Mouse (Mus musculus): ENCODE data around the gene Tmem115. TPM values are rescaled to one million over a fixed set of nuclear protein-coding genes. Genes with fewer than 3 reads are reported as not detected.
A peak's percentile ranks its signal among the peaks of the same experiment; 100 is the strongest.

Gene Tmem115
- 43.4 and 44.4 TPM in 2 replicates for polyA plus RNA-seq (2015; fragmentation: Nextera tagmentation; extraction: Ambion mirVana)

DNA sequence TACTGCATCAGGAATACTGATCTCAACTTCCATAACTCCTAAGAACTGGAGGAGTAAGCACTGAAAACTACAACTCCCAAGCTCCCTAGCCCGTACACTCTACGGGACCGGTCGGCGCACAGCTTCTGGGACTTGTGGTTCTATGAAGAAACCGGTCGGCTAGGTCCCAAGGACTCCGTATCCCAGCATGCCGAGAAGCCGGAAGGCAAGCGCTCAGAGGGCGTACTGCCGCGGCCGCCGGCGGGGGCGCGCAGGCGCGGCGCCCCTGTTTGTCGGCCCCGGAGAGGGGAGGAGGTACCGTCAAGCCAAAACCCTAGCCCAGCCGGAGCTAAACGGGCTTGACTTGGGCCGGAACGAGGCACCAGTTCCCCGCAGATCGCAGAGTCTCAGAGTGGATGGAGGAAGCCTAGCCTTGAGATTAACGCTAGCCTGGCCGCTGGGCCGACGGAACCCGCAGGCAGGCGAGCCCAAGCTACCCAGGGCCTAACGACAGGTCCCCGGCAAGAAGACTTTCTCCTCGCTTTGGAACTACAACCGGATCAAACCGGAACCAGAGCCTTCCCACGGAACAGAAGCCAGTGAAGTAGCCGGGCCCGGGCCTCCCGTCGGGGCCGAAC lies at the start of gene Tmem115:
TSS of gene Tmem115 (plus strand) at position 155 of the 617 bp plus-strand sequence.
- Histone ChIP-seq H3K9ac (peak within 1 kb of the TSS; percentile 91), H3K4me3 (peak within 1 kb of the TSS; percentile 86), H3K4me2 (peak within 1 kb of the TSS; percentile 100), H3K36me3 (peaks cover 22% of the 10 kb centered on the region), H3K27ac (replicated peaks) (peak within 1 kb of the TSS; percentile 77), H3K9me3 (no peaks in the 10 kb centered on the region), H3K27me3 (no peaks in the 10 kb centered on the region; the same call in 1 of the 2 replicates), H3K4me1 (replicated peaks) (peaks cover 35% of the 10 kb centered on the region)
- WGBS = under 1% methylated on average over 47 of the region's 48 CpGs
- peak; percentile 98 for ATAC-seq (ENCODE audit: low read depth)

DNA sequence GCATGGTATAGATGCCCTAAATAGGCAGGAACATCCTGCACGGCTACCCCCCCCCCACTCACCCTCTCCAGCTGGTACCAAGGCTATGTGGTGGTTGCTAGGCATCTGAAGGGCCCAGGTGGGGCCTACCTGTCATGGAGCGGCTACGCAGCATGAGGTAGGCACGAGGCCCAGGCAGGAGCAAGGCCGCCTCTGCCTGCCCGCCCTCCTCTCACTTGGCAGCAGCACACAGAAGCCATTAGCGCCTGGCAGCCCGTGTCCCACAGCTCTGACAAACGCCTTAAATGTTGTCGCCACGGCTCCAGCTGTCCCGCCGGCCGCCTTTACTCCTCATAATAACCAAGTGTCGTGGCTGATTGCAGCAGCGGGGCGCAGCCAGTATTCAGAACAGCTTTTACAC lies 49.4 kb upstream of the Tmem115 start:
- Histone ChIP-seq H3K27ac (replicated peaks) (peak overlapping the region; percentile 93), H3K27me3 (no peaks in the 10 kb centered on the region), H3K4me2 (0 out of 2 replicates have a peak overlapping the region, but pooled peaks have one; percentile 4), H3K4me1 (replicated peaks) (peaks cover 80% of the 10 kb centered on the region), H3K9ac (peak overlapping the region; percentile 53), H3K36me3 (no peaks in the 10 kb centered on the region), H3K4me3 (no peak overlapping the region), H3K9me3 (no peaks in the 10 kb centered on the region)
- ATAC-seq (ENCODE audit: low read depth) = peak; percentile 62
- 31% methylated on average over 17 of the region's 17 CpGs for WGBS

DNA sequence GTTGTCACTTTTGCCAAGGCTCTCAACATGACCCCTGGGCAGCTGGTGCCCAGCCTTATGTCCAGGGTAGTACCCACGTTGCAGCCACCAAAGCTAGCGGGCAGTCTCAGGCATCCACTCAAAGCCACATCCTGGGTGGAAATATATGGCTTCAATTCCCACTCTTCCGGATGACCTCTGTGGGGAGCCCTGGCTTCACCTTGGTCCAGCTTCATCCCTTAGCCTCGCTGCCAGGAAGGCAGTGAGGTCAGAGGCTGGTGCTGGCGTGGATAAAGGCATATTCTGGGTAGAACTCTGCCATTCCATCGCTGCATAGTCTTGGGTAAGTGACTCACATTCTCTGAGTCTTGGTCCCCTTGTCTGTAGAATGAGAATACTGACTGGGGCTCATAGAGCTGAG lies 49.0 kb upstream of the Tmem115 start:
- H3K9ac ChIP-seq = peak overlapping the region; percentile 53
- H3K36me3 ChIP-seq = no peaks in the 10 kb centered on the region
- H3K27ac ChIP-seq (replicated peaks) = peak overlapping the region; percentile 93
- 0 out of 2 replicates have a peak overlapping the region, but pooled peaks have one; percentile 4 for H3K4me2 ChIP-seq
- H3K27me3 ChIP-seq = no peaks in the 10 kb centered on the region
- peaks cover 76% of the 10 kb centered on the region for H3K4me1 ChIP-seq (replicated peaks)
- peak; percentile 1; the same call in 1 of the 2 replicates for ATAC-seq (ENCODE audit: low read depth)
- no peak overlapping the region for H3K4me3 ChIP-seq
- no peaks in the 10 kb centered on the region for H3K9me3 ChIP-seq
- WGBS = 59% methylated on average over 6 of the region's 6 CpGs

DNA sequence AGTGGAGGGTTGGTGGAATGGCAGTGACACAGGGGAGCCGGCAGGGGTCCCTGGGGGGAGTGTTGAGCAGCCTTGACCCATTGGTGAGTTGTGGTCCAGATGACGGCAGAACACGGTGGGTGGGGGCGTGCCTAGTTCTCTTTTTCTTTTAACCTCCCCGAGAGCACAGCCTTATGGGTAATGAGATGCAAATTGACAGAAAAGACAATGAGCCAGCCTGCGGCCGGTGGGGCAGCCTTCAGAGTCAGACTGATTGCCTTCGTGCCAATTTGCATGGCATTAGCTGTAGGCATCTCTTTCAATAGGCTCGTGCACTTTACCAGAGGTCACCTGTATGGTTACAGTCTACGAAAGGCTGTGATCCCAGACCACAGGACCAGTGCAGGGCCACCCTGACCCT lies 47.7 kb upstream of the Tmem115 start:
- Histone ChIP-seq H3K4me1 (replicated peaks) (peaks cover 71% of the 10 kb centered on the region), H3K9ac (no peak overlapping the region), H3K36me3 (no peaks in the 10 kb centered on the region), H3K27ac (replicated peaks) (peak overlapping the region; percentile 93), H3K4me2 (no peak overlapping the region), H3K27me3 (no peaks in the 10 kb centered on the region), H3K9me3 (no peaks in the 10 kb centered on the region), H3K4me3 (no peak overlapping the region)
- WGBS = 20% methylated on average over 10 of the region's 10 CpGs
- ATAC-seq (ENCODE audit: low read depth) = peak; percentile 8; the same call in 1 of the 2 replicates

DNA sequence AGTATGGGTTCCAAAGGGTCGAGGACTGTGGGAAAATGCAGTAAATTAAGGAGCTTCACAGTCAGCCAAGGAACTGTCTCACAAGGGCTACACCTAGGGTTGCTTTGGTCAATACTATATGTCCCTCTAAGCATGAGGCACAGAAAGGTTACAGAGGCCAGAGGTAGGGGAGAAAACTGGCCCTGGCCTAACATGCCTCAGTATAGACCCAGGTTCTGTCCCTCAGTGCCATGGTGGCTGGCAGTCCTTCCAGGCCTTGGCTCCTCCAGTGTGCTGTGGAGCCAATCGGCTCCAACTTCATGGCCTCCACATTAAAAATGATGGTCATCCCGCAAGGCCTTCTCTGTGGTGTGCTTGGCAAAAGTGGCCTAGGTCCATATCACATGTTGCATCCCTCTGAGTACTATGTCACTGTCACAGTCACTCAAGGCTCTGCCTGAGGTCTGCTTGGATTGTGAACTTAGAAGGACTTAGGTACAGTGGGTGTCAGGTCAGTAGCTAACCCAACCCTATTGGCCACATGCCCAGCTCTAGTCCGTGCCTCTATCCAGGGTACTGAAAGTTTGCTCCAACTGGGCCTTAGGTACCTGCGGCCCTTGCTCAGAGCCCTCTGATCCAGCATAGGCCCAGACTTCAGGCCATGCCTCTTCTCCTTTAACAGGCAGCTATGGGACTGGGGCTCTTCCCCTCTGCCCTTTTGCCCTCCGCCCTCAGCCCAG lies 47.1 kb upstream of the Tmem115 start:
- Histone ChIP-seq H3K27ac (replicated peaks) (peak overlapping the region; percentile 93), H3K4me1 (replicated peaks) (peaks cover 70% of the 10 kb centered on the region), H3K9me3 (no peaks in the 10 kb centered on the region), H3K36me3 (no peaks in the 10 kb centered on the region), H3K9ac (no peak overlapping the region), H3K4me3 (no peak overlapping the region), H3K4me2 (no peak overlapping the region), H3K27me3 (no peaks in the 10 kb centered on the region)
- WGBS = 61% methylated on average over 6 of the region's 6 CpGs
- no peak for ATAC-seq (ENCODE audit: low read depth)

DNA sequence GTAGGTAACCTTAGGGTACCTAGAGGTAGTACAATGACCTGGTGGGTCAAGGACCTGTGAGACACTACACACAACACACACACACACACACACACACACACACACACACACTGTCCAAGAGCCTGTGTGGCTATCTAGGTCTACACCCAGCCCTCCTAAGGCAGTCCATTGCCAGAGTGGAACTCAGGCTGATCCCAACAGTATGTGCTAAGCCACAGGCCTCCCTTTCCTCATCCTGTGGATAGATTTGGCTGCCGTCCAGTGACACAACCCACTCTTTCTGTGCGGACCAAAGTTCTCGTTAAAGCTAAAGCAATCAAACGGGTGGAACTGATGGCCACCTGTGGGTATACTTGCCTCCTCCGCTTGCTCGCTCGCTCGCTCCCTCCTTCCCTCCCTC lies 43.6 kb upstream of the Tmem115 start:
- 45% methylated on average over 8 of the region's 8 CpGs for WGBS
- Histone ChIP-seq H3K4me3 (no peak overlapping the region), H3K36me3 (no peaks in the 10 kb centered on the region), H3K27me3 (no peaks in the 10 kb centered on the region), H3K9ac (no peak overlapping the region), H3K27ac (replicated peaks) (no peak overlapping the region), H3K4me1 (replicated peaks) (peaks cover 63% of the 10 kb centered on the region), H3K9me3 (no peaks in the 10 kb centered on the region), H3K4me2 (no peak overlapping the region)
- no peak for ATAC-seq (ENCODE audit: low read depth)

DNA sequence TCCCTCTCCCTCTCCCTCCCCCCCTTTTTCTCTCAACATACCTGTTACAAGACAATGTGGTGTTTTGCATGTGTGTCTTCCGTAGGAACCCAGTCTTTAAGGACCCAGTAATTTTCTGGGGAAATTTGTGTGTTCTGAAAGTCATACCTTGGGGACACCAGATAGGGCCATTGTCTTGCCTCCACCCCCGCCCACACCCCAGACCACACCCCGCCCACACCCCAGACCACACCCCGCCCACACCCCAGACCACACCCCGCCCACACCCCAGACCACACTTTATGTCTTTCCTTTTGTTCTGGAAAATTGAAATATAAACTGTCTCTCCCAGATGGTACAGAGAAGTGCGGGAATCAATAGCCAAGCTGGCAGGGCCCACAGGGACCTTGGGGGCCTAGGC lies 43.1 kb upstream of the Tmem115 start:
- no peaks in the 10 kb centered on the region for H3K9me3 ChIP-seq
- H3K4me2 ChIP-seq = no peak overlapping the region
- ATAC-seq (ENCODE audit: low read depth) = no peak
- H3K27ac ChIP-seq (replicated peaks) = no peak overlapping the region
- H3K4me3 ChIP-seq = no peak overlapping the region
- H3K9ac ChIP-seq = no peak overlapping the region
- 59% methylated on average over 6 of the region's 6 CpGs for WGBS
- H3K4me1 ChIP-seq (replicated peaks) = peaks cover 59% of the 10 kb centered on the region
- no peaks in the 10 kb centered on the region for H3K27me3 ChIP-seq
- H3K36me3 ChIP-seq = no peaks in the 10 kb centered on the region

DNA sequence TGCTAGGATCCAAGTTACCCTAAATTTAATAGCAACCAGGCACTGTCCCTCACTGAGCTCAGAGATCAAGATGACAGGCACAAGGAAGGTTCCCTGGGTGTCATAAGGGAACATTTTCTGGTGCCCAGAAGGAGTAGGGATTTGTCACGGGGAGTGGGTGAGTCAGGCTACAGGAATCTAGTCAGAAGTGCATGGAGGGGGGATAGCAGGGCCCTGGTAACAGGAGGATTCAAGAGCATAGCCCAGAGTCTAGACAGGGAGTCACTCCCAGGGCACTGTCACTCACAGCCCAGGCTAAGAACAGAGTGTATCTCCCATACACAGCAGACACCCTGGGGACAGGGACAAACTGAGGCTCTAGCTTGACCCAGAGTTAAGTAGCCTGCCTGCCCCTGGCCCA lies 40.2 kb upstream of the Tmem115 start:
- Histone ChIP-seq H3K4me1 (replicated peaks) (peaks cover 41% of the 10 kb centered on the region), H3K4me2 (no peak overlapping the region), H3K4me3 (no peak overlapping the region), H3K27ac (replicated peaks) (peak overlapping the region; percentile 62), H3K9ac (no peak overlapping the region), H3K36me3 (peaks cover 14% of the 10 kb centered on the region), H3K27me3 (no peaks in the 10 kb centered on the region), H3K9me3 (no peaks in the 10 kb centered on the region)
- 50% methylated on average over 1 of the region's 1 CpGs for WGBS
- ATAC-seq (ENCODE audit: low read depth) = no peak

DNA sequence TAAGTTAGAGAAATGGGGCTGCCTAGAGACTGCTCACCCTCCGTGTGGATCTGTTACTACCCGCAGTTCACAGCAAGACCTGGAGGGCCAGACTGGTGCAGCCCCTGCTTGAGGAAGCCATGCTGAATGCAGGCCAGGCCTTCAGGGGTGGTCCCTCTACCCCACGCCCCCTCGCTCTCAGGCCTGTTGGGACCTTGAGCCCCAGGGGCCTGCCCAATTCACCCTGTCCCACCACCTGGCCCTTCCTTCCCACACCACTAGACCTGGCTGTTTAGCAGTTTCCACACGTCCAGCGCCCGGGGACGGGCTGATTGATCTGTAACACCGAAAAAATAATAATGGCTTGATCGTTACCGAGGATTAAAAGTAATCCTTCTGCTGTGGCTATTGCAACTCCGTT lies 39.5 kb upstream of the Tmem115 start:
- WGBS = 67% methylated on average over 12 of the region's 12 CpGs

DNA sequence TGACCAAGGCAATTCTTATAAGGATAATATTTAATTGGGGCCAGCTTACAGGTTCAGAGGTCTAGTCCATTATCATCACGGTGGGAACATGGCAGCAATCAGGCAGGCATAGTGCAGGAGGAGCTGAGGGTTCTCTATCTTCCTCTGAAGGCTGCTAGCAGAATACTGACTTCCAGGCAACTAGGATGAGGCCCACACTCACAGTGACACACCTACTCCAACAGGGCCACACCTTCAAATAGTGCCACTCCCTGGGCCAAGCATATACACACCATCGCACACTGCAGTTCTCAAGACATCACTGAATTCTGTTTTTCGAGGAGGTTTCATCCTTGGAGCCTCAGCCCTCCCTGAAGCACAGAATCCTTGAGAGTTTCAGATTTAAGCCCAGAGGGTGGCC lies 37.4 kb upstream of the Tmem115 start:
- Histone ChIP-seq H3K36me3 (peaks cover 18% of the 10 kb centered on the region), H3K9ac (no peak overlapping the region), H3K4me3 (no peak overlapping the region), H3K4me2 (no peak overlapping the region), H3K9me3 (no peaks in the 10 kb centered on the region), H3K27me3 (no peaks in the 10 kb centered on the region), H3K27ac (replicated peaks) (no peak overlapping the region), H3K4me1 (replicated peaks) (peaks cover 37% of the 10 kb centered on the region)
- 96% methylated on average over 3 of the region's 3 CpGs for WGBS
- ATAC-seq (ENCODE audit: low read depth) = no peak

More for the DNA sequence above, 39.5 kb upstream of the Tmem115 start:
- Histone ChIP-seq H3K4me2 (no peak overlapping the region), H3K36me3 (peaks cover 14% of the 10 kb centered on the region), H3K9ac (no peak overlapping the region), H3K27ac (replicated peaks) (0 out of 2 replicates have a peak overlapping the region, but pooled peaks have one; percentile 62), H3K4me3 (no peak overlapping the region), H3K27me3 (no peaks in the 10 kb centered on the region), H3K9me3 (no peaks in the 10 kb centered on the region), H3K4me1 (replicated peaks) (peaks cover 41% of the 10 kb centered on the region)
- ATAC-seq (ENCODE audit: low read depth) = no peak

DNA sequence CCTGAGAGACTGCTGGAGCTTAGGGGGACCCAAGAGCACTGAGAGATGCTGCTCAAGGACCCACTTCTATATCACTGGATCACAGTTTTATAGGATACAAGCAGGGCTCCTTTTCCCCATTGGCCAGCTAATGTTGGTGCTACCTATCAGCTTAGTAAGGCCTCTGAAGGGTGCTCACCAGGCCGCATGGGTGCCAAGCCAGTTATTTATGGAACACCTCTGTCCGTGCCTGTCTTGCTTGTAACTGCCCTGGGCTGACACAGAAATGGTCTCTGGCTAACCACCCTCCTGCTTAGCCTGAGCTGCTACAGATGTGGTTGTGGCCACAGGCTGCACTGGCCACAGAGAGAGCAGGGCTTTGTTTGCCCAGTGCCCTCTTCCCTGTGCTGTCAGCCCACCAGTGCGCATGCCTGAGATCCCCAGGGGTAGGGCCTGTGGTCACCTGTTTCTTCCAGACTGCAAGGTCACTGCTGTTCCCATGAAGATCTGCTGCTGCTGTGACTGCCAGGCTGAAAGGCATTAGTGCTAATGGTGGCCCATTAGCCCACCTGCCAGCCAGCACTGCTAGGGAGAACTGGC lies 32.9 kb upstream of the Tmem115 start:
- Histone ChIP-seq H3K9ac (0 out of 2 replicates have a peak overlapping the region, but pooled peaks have one; percentile 31), H3K27me3 (no peaks in the 10 kb centered on the region), H3K36me3 (peaks cover 18% of the 10 kb centered on the region), H3K27ac (replicated peaks) (peak overlapping the region; percentile 56), H3K4me1 (replicated peaks) (peaks cover 46% of the 10 kb centered on the region), H3K4me3 (no peak overlapping the region), H3K9me3 (no peaks in the 10 kb centered on the region), H3K4me2 (no peak overlapping the region)
- WGBS = 75% methylated on average over 3 of the region's 3 CpGs
- no peak for ATAC-seq (ENCODE audit: low read depth)

DNA sequence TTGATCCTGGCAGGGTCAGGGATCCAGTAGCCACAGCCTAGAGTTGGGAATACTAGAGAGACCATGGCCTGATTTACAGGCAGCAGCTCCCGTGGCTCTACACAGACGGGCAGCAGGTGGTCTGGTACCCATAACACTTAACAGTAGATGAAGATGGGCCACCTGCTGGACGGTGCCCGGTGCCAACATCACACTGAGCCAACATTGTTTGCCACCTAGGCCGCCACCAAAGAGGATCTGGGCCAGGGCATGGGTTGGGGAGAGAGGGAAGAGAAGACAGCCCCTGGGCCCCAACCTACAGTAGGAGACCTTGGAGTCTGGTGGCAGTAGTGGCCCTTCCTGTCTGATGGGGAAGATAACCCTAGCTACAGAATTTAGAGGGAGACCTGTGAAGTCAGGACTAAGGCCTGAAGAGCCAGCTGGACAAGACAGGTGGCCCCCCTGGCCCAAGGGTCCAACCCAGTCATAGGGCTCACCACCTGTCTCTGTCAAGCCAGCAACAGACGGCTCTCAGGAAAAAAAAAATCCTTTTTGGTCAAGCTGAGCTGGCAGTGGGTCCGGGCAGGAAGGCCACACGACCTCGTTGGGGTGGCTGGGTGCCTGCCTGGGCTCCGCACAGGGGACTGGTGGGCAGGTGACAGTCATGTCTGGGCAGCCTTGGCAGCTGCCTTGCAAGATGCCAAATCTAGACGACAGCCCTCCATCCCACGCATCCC lies 31.5 kb upstream of the Tmem115 start:
- no peak overlapping the region for H3K4me2 ChIP-seq

More for the DNA sequence above, 31.5 kb upstream of the Tmem115 start:
- no peak overlapping the region for H3K9ac ChIP-seq
- ATAC-seq (ENCODE audit: low read depth) = no peak
- H3K36me3 ChIP-seq = peaks cover 17% of the 10 kb centered on the region
- WGBS = 79% methylated on average over 12 of the region's 12 CpGs
- H3K4me3 ChIP-seq = no peak overlapping the region
- H3K27me3 ChIP-seq = no peaks in the 10 kb centered on the region
- peaks cover 61% of the 10 kb centered on the region for H3K4me1 ChIP-seq (replicated peaks)
- H3K27ac ChIP-seq (replicated peaks) = no peak overlapping the region
- H3K9me3 ChIP-seq = no peaks in the 10 kb centered on the region
